Mouse (Mus musculus) gastrocnemius, adult 2 months (tissue): Measurements from ENCODE around the gene Gm12216. TPM values are rescaled to one million over a fixed set of nuclear protein-coding genes. Genes with fewer than 3 reads are reported as not detected.

Experiments used
- DNase-seq: peaks from one replicate; pipeline ENCODE4 v3.0.0; 2022
- H3K27ac ChIP-seq: fragments of 200-600 bp; 2 replicates; pipeline ENCODE4 v1.8.1; 2022; ENCODE audit warnings: mild to moderate bottlenecking
- H3K4me3 ChIP-seq: fragments of 200-600 bp; 2 replicates; pipeline ENCODE4 v1.8.1; 2022; ENCODE audit warnings: mild to moderate bottlenecking, moderate library complexity
- CTCF ChIP-seq: fragments of 200-600 bp; IDR thresholded peaks from 2 replicates; pipeline ENCODE4 v1.8.1; 2022; ENCODE audit warnings: antibody characterized with exemption, mild to moderate bottlenecking, moderate library complexity
- intact Hi-C: fragments of 180-260 bp; cut with DNase I; formaldehyde crosslinking; loops from one replicate; pipeline ENCODE4 v1.15.1; 2025
- microRNA-seq: library from miRNA; unstranded; fragments of <30 nt; microRNA quantifications from one replicate; pipeline ENCODE4 v1.2.0, GENCODE M21; 2021
- total RNA-seq, 2 experiments: library from RNA; stranded (reverse); gene quantifications; 2 replicates each; pipeline ENCODE4 v1.2.3; 2021

Gm12216 gene
- total RNA-seq, 2 experiments from 2014 or later = 0.87 to 1.4 TPM

DNA sequence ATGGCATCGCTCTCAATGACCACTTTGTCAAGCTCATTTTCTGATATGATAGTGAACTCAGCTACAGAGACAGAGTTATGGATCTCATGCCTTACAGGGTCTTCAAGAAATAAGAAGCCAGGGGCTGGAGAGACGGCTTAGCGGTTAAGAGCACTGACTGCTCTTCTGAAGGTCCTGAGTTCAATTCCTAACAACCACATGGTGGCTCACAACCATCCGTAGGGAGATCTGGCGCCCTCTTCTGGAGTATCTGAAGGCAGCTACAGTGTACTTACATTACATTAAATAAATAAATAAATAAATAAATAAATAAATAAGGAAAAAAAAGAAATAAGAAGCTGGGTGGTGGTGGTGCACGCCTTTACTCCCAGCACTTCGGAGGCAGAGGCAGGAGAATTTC lies 125.2 kb downstream of the Gm12216 start:
- intact Hi-C loops = no loop called here

More for the DNA sequence above, 125.2 kb downstream of the Gm12216 start:
- peak; percentile 17; the same call in 1 of the 2 replicates for TF ChIP-seq CTCF
- no peak overlapping the region for H3K4me3 ChIP-seq
- no peak overlapping the region for H3K27ac ChIP-seq
- no peak for DNase-seq

Small RNAs within 50 kb of the gene (microRNA-seq; reads per million reads assigned to microRNA genes)
- gene Mir7671 = not detected

Other genes starting within 250 kb of the Gm12216 start
- not detected for gene Il4, start 240.6 kb downstream of the Gm12216 start, total RNA-seq
- not detected for gene Il13, start 224.6 kb downstream of the Gm12216 start, total RNA-seq
- 1 to 10 TPM; 4.1 to 5.2 TPM for gene Rad50, start 151.9 kb downstream of the Gm12216 start, total RNA-seq
- not detected for gene Il5, start 138.5 kb downstream of the Gm12216 start, total RNA-seq
- 1 to 10 TPM; 6.2 to 7.0 TPM for gene Irf1, start 89.2 kb downstream of the Gm12216 start, total RNA-seq
- under 1 TPM; 0.28 to 0.53 TPM for gene Gm17334, start 86.1 kb downstream of the Gm12216 start, total RNA-seq
- 10 to 100 TPM in 1 of 2 experiments, 1 to 10 TPM in 1; 7.6 to 11.0 TPM for gene Slc22a5, start 32.4 kb upstream of the Gm12216 start, total RNA-seq
- 1 to 10 TPM in 1 of 2 experiments, under 1 TPM in 1; 0.94 to 1.2 TPM for gene Slc22a21, start 121.1 kb upstream of the Gm12216 start, total RNA-seq
- gene Slc22a4, start 168.8 kb upstream of the Gm12216 start, total RNA-seq = 1 to 10 TPM; 1.9 to 2.6 TPM
- 1 to 10 TPM; 4.7 to 7.9 TPM for gene Pdlim4, start 209.8 kb upstream of the Gm12216 start, total RNA-seq
- gene P4ha2, start 240.8 kb upstream of the Gm12216 start, total RNA-seq = 10 to 100 TPM; 27.2 to 46.2 TPM